Mouse (Mus musculus): ENCODE results near the gene Itgb4. TPM values are rescaled to one million over a fixed set of nuclear protein-coding genes. Genes with fewer than 3 reads are reported as not detected.
"Not testable (repeated sequence)": the region's sequence is repeated elsewhere in the genome, so short reads cannot be mapped to it uniquely, and the experiment has no call there.

Gene Itgb4
- polyA plus RNA-seq, 1 experiment from 2014 or later, result 1.8 TPM

DNA sequence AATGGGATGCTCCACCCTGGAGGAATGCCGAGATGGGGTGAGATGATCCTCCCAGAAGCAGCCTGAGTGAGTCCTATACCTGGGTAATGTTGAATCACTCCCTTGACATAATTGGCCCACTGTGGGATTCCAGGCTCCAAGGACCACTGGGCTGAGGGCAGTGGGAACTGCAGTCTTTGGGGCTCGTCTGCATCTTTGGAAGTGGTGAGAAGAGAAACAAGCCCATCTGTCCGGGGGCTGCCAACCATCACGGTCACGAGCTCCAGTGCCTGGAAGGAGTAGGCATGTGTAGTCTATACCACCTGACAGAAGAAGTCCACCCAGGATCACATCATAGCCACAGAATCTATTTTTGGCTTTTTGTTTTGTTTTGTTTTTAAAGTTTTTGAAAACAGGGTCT lies 36.4 kb downstream of the Itgb4 start:
- Histone ChIP-seq H3K36me3 (ENCODE audit: control insufficient read depth, insufficient read depth, low read length) (no peaks in the 10 kb centered on the region; the same call in 1 of the 2 replicates), H3K4me2 (ENCODE audit: low read length) (no peak overlapping the region), H3K27ac (ENCODE audit: low read depth, low read length) (no peak overlapping the region; the same call in 1 of the 2 replicates), H3K4me3 (ENCODE audit: low read length) (no peak overlapping the region), H3K27me3 (replicated peaks; ENCODE audit: control insufficient read depth, insufficient read depth, low read length) (no peaks in the 10 kb centered on the region), H3K9ac (ENCODE audit: low read depth, low read length) (no peak overlapping the region), H3K4me1 (ENCODE audit: control insufficient read depth, insufficient read depth, low read depth, low read length) (peaks cover 7% of the 10 kb centered on the region; the same call in 1 of the 2 replicates), H3K9me3 (ENCODE audit: control insufficient read depth, low read length) (no peaks in the 10 kb centered on the region)
- WGBS, result 85% methylated on average over 5 of the region's 5 CpGs
- ATAC-seq, result no peak

DNA sequence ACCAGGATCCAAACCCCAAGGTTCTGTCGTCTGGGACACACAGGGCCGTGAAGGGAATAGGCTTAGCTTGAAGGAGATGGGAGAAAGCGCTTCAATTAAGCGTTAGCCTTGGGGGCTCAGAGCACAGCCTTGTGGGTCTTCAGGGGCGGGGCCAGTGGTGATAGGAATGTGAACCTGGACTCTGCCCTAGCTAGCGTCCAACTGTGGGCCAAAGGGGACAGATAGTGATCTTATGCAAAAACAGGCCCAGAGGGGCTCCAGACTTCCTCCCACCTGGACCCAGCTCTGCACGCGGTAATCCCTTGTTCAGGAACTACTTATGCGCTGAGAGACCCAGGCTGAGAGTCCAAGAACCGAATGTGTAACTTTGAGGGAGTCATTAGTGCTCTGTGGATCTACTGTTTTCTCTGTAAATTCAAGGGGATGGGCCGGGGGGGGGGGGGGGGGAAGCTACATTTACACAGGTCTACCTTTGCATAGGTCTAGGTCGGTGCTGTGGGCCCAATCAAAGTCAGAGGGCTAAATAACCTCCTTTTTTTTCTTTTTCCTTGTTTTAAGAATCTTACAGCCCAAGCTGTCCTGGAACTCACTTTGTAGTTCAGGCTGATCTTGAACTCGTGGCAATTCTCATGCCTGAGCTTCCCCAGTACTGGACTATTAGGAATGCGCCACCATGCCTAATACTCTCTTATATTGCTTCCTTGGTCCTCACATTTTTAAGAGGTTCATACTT lies 37.2 kb downstream of the Itgb4 start:
- peak overlapping the region; percentile 87 for H3K9ac ChIP-seq (ENCODE audit: low read depth, low read length)
- H3K4me3 ChIP-seq (ENCODE audit: low read length), result peak overlapping the region; percentile 68
- H3K4me2 ChIP-seq (ENCODE audit: low read length), result peak overlapping the region; percentile 87
- peak overlapping the region; percentile 83 for H3K27ac ChIP-seq (ENCODE audit: low read depth, low read length)
- no peak for ATAC-seq
- no peaks in the 10 kb centered on the region for H3K27me3 ChIP-seq (replicated peaks; ENCODE audit: control insufficient read depth, insufficient read depth, low read length)
- no peaks in the 10 kb centered on the region for H3K9me3 ChIP-seq (ENCODE audit: control insufficient read depth, low read length)
- peaks cover 7% of the 10 kb centered on the region; the same call in 1 of the 2 replicates for H3K4me1 ChIP-seq (ENCODE audit: control insufficient read depth, insufficient read depth, low read depth, low read length)
- WGBS, result 30% methylated on average over 14 of the region's 14 CpGs
- H3K36me3 ChIP-seq (ENCODE audit: control insufficient read depth, insufficient read depth, low read length), result no peaks in the 10 kb centered on the region; the same call in 1 of the 2 replicates

DNA sequence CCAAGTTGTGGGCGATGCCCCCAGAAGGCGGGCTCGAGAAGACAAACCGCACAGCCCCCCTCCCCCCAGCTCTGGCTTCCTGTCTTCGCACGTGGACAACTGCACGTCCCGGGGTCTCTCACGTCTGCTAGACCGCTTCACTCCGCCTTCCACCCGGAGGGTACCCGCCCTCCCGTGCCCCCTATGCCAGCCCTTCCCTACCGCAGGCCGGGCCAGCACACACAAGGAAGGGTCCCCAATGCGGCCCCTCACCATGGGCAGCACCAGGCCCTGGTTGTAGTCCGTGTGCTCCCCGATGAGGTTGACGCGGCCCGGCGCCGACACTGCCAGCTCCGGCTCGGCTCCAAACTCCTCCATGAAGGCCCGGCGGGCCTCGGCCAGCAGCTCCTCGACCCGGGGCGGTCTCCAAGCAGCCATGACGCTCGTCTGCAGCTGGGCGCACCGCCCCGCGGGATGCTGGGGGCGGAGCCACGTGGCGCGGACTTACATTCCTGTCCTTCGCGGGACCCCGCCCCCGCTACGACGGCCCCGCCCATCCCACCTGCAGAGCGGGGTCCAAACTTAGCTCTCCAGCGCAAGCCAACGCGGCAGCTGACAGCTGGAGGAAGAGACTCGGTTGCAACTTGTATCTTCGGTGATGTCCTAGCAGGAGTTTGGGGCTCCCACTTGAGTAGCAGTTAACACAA lies 37.9 kb downstream of the Itgb4 start, which contains the start of gene Galk1:
Galk1 (minus strand) TSS at position 458 of the 686 bp plus-strand sequence.
- Histone ChIP-seq H3K9ac (ENCODE audit: low read depth, low read length) (peak within 1 kb of the TSS; percentile 87), H3K27me3 (replicated peaks; ENCODE audit: control insufficient read depth, insufficient read depth, low read length) (no peaks in the 10 kb centered on the region), H3K27ac (ENCODE audit: low read depth, low read length) (peak within 1 kb of the TSS; percentile 83), H3K4me1 (ENCODE audit: control insufficient read depth, insufficient read depth, low read depth, low read length) (peaks cover 7% of the 10 kb centered on the region; the same call in 1 of the 2 replicates), H3K4me2 (ENCODE audit: low read length) (peak within 1 kb of the TSS; percentile 87), H3K4me3 (ENCODE audit: low read length) (peak within 1 kb of the TSS; percentile 68), H3K9me3 (ENCODE audit: control insufficient read depth, low read length) (no peaks in the 10 kb centered on the region), H3K36me3 (ENCODE audit: control insufficient read depth, insufficient read depth, low read length) (no peaks in the 10 kb centered on the region; the same call in 1 of the 2 replicates)
- under 1% methylated on average over 50 of the region's 55 CpGs for WGBS
- ATAC-seq, result peak; percentile 85

DNA sequence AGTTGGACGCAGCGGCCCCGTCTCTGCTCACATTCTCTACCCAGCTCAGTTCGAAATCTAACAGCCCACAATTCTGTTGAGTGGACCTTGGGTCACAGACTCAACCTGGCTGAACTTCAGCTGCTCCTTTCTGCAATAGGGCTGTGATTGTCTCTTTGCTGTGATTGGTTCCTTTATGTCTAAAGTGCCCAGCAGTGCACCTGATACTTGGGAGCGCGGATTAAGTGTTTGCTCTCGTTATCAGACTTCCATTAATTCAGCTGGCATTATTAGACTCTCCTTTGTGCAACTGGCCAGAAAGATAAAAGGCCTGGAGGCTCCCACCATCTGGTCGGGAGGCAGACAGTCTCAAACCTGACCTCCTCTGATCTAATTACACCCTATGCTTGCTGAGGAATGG lies 40.3 kb downstream of the Itgb4 start:
- no peak overlapping the region for H3K9ac ChIP-seq (ENCODE audit: low read depth, low read length)
- H3K27ac ChIP-seq (ENCODE audit: low read depth, low read length), result no peak overlapping the region
- H3K9me3 ChIP-seq (ENCODE audit: control insufficient read depth, low read length), result no peaks in the 10 kb centered on the region
- H3K27me3 ChIP-seq (replicated peaks; ENCODE audit: control insufficient read depth, insufficient read depth, low read length), result no peaks in the 10 kb centered on the region
- H3K4me2 ChIP-seq (ENCODE audit: low read length), result no peak overlapping the region
- H3K36me3 ChIP-seq (ENCODE audit: control insufficient read depth, insufficient read depth, low read length), result no peaks in the 10 kb centered on the region; the same call in 1 of the 2 replicates
- no peak for ATAC-seq
- no peak overlapping the region for H3K4me3 ChIP-seq (ENCODE audit: low read length)
- H3K4me1 ChIP-seq (ENCODE audit: control insufficient read depth, insufficient read depth, low read depth, low read length), result peaks cover 7% of the 10 kb centered on the region; the same call in 1 of the 2 replicates
- WGBS, result 63% methylated on average over 8 of the region's 8 CpGs

DNA sequence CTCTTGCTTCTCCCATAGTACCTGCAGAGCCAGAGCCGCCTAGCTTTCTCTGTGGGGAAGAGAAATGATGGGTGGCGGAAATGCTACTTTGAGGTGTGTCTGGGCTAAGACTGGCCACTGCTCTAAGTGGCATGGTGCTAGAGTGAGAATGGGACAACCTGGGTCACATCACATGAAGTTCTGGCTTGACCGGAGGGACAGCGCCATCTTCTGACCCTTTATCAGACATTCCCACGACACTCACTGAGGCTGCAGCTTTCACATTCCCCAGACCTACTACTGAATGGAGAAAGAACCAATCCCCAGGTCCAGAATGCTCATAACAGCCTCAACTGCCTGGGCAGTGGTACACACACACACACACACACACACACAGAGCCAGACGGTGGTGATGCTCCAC lies 43.6 kb downstream of the Itgb4 start:
- Histone ChIP-seq H3K36me3 (ENCODE audit: control insufficient read depth, insufficient read depth, low read length) (peaks cover 7% of the 10 kb centered on the region; the same call in 1 of the 2 replicates), H3K27me3 (replicated peaks; ENCODE audit: control insufficient read depth, insufficient read depth, low read length) (no peaks in the 10 kb centered on the region), H3K4me3 (ENCODE audit: low read length) (no peak overlapping the region), H3K9me3 (ENCODE audit: control insufficient read depth, low read length) (no peaks in the 10 kb centered on the region), H3K4me1 (ENCODE audit: control insufficient read depth, insufficient read depth, low read depth, low read length) (peaks cover 10% of the 10 kb centered on the region), H3K4me2 (ENCODE audit: low read length) (no peak overlapping the region), H3K27ac (ENCODE audit: low read depth, low read length) (no peak overlapping the region), H3K9ac (ENCODE audit: low read depth, low read length) (no peak overlapping the region)
- peak; percentile 32; the same call in 1 of the 2 replicates for ATAC-seq
- 22% methylated on average over 6 of the region's 6 CpGs for WGBS

DNA sequence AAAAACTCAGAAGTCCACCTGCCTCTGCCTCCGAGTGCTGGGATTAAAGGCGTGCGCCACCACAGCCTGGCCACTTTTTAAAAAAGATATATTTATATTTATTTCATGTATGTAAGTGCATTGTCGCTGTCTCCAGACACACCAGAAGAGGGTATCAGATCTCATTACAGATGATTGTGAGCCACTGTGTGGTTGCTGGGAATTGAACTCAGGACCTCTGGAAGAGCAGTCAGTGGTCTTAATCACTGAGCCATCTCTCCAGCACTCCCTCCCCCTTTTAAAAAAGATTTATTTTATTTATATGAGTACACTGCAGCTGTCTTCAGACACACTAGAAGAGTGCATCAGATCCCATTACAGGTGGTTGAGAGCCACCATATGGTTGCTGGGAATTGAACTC lies 44.4 kb downstream of the Itgb4 start:
- H3K4me2 ChIP-seq (ENCODE audit: low read length); H3K27ac ChIP-seq (ENCODE audit: low read depth, low read length); H3K36me3 ChIP-seq (ENCODE audit: control insufficient read depth, insufficient read depth, low read length); ATAC-seq; H3K4me1 ChIP-seq (ENCODE audit: control insufficient read depth, insufficient read depth, low read depth, low read length); H3K9me3 ChIP-seq (ENCODE audit: control insufficient read depth, low read length); H3K9ac ChIP-seq (ENCODE audit: low read depth, low read length); H3K27me3 ChIP-seq (replicated peaks; ENCODE audit: control insufficient read depth, insufficient read depth, low read length); H3K4me3 ChIP-seq (ENCODE audit: low read length): not testable (repeated sequence)
- 91% methylated on average over 4 of the region's 4 CpGs for WGBS

DNA sequence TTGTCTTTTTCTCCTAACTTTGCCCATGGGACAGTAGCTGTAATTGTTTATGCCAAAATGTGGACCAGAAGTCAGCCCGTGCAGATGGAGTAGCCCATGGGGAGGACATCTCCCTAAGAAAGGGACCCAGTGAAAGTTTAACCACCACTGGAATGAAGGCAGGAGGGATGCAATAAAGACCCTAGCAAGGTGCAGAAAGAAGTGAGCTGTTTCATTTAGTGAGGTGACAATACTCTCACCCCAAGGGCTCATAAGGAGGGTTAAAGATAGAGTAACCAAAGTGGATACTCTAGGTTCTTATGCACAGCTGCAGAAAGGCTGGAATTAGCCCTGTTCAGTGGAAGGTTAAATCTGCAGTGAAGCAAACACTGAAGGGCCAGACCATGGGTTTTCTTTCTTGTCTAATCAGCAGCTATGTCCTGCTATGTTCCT lies 44.9 kb downstream of the Itgb4 start:
- 37% methylated on average over 1 of the region's 1 CpGs for WGBS
- Histone ChIP-seq H3K36me3 (ENCODE audit: control insufficient read depth, insufficient read depth, low read length) (peaks cover 7% of the 10 kb centered on the region; the same call in 1 of the 2 replicates), H3K27me3 (replicated peaks; ENCODE audit: control insufficient read depth, insufficient read depth, low read length) (no peaks in the 10 kb centered on the region), H3K4me1 (ENCODE audit: control insufficient read depth, insufficient read depth, low read depth, low read length) (peaks cover 10% of the 10 kb centered on the region), H3K9ac (ENCODE audit: low read depth, low read length) (no peak overlapping the region), H3K4me2 (ENCODE audit: low read length) (no peak overlapping the region), H3K27ac (ENCODE audit: low read depth, low read length) (no peak overlapping the region), H3K9me3 (ENCODE audit: control insufficient read depth, low read length) (no peaks in the 10 kb centered on the region), H3K4me3 (ENCODE audit: low read length) (no peak overlapping the region)
- no peak for ATAC-seq

- Histone ChIP-seq H3K9me3 (ENCODE audit: control insufficient read depth, low read length) (no peaks in the 10 kb centered on the region), H3K36me3 (ENCODE audit: control insufficient read depth, insufficient read depth, low read length) (peaks cover 7% of the 10 kb centered on the region; the same call in 1 of the 2 replicates), H3K27ac (ENCODE audit: low read depth, low read length) (no peak overlapping the region), H3K4me1 (ENCODE audit: control insufficient read depth, insufficient read depth, low read depth, low read length) (peaks cover 10% of the 10 kb centered on the region), H3K27me3 (replicated peaks; ENCODE audit: control insufficient read depth, insufficient read depth, low read length) (no peaks in the 10 kb centered on the region), H3K9ac (ENCODE audit: low read depth, low read length) (no peak overlapping the region), H3K4me2 (ENCODE audit: low read length) (no peak overlapping the region), H3K4me3 (ENCODE audit: low read length) (no peak overlapping the region)
- 74% methylated on average over 2 of the region's 2 CpGs for WGBS
- ATAC-seq, result no peak
Measured at GRCm38 (mm10) chr11:116019976-116020411, 45.5 kb downstream of the Itgb4 start.

DNA sequence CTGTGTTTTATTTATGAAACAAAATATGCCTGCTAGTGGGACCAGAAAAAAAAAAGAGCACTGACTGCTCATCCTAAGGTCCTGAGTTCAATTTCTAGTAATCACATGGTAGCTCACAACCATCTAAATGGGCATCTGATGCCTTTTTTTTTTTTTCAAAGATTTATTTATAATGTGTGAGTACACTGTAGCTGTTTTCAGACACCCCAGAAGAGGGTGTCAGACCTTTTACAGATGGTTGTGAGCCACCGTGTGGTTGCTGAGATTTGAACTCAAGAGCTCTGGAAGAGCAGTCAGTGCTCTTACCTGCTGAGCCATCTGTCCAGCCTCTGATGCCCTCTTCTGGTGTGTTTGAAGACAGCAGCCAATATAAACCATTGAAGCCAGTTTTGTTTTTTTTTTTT lies 46.0 kb downstream of the Itgb4 start:
- ATAC-seq, result no peak
- H3K9ac ChIP-seq (ENCODE audit: low read depth, low read length), result no peak overlapping the region
- H3K27me3 ChIP-seq (replicated peaks; ENCODE audit: control insufficient read depth, insufficient read depth, low read length), result no peaks in the 10 kb centered on the region
- H3K36me3 ChIP-seq (ENCODE audit: control insufficient read depth, insufficient read depth, low read length), result peaks cover 7% of the 10 kb centered on the region; the same call in 1 of the 2 replicates
- WGBS, result 46% methylated on average over 1 of the region's 1 CpGs
- H3K27ac ChIP-seq (ENCODE audit: low read depth, low read length), result no peak overlapping the region
- H3K4me1 ChIP-seq (ENCODE audit: control insufficient read depth, insufficient read depth, low read depth, low read length), result peaks cover 10% of the 10 kb centered on the region
- no peak overlapping the region for H3K4me2 ChIP-seq (ENCODE audit: low read length)
- H3K9me3 ChIP-seq (ENCODE audit: control insufficient read depth, low read length), result no peaks in the 10 kb centered on the region
- H3K4me3 ChIP-seq (ENCODE audit: low read length), result no peak overlapping the region
